Comparison of ENCODE assay signal across 20 mouse cellular contexts in genomic region chr9:29516688-29517087, GRCm38 (mm10).
DNase-seq lines count a peak whose midpoint lies in the region; ATAC-seq and TF ChIP-seq lines count a peak whose summit lies in the region.
"Had no signal": no experiment of that assay in that cellular context is flagged by ENCODE, and none has a peak within 500 bp of the region (broad histone marks: within the 10 kb centered on the region; RNA-seq: fewer than 3 reads in every experiment).

No protein-coding gene starts in this region.

- no peaks in the 10 kb centered on the region for H3K79me2 ChIP-seq in heart, adult 2 months (replicated peaks; ENCODE audit: control insufficient read depth, insufficient read depth, low read length)

- no peak overlapping the region for H3K27ac ChIP-seq in hindbrain, embryonic 12.5 days
- H3K27ac ChIP-seq in hindbrain, embryonic 11.5 days (ENCODE audit: low read depth, low read length), result no peak overlapping the region
- H3K27ac ChIP-seq in cerebellum, adult 2 months (ENCODE audit: insufficient read depth, low read length), result no peak overlapping the region
- no peak overlapping the region for H3K27ac ChIP-seq in hindbrain, embryonic 14.5 days
- no peak overlapping the region for H3K27ac ChIP-seq in heart, embryonic 10.5 days
- H3K27ac ChIP-seq in heart, adult 2 months, result no peak overlapping the region

- H3K9me3 ChIP-seq in hindbrain, embryonic 12.5 days (replicated peaks), result no peaks in the 10 kb centered on the region
- H3K9me3 ChIP-seq in hindbrain, embryonic 11.5 days (ENCODE audit: control insufficient read depth, low read length), result no peaks in the 10 kb centered on the region
- H3K9me3 ChIP-seq in hindbrain, embryonic 14.5 days (ENCODE audit: control insufficient read depth, low read length), result no peaks in the 10 kb centered on the region
- no peaks in the 10 kb centered on the region for H3K9me3 ChIP-seq in heart, embryonic 10.5 days

- H3K4me3 ChIP-seq in hindbrain, embryonic 12.5 days, result no peak overlapping the region
- H3K4me3 ChIP-seq in hindbrain, embryonic 11.5 days (ENCODE audit: low read depth, low read length), result no peak overlapping the region
- H3K4me3 ChIP-seq in cerebellum, adult 2 months (replicated peaks; ENCODE audit: insufficient read depth, low read depth, low read length), result no peak overlapping the region
- H3K4me3 ChIP-seq in hindbrain, embryonic 14.5 days (replicated peaks; ENCODE audit: low read length), result no peak overlapping the region
- H3K4me3 ChIP-seq in heart, embryonic 10.5 days, result no peak overlapping the region
- H3K4me3 ChIP-seq in heart, adult 2 months, result no peak overlapping the region

- no peak for TF ChIP-seq EP300 in heart, adult 2 months (IDR thresholded peaks at IDR 0.05; ENCODE audit: insufficient read depth, low read depth, low read length)

- WGBS in hindbrain, embryonic 12.5 days, result 59% methylated on average over 2 of the region's 2 CpGs
- WGBS in hindbrain, embryonic 11.5 days, result 81% methylated on average over 2 of the region's 2 CpGs
- 79% methylated on average over 2 of the region's 2 CpGs for WGBS in cerebellum, adult 2 months
- WGBS in hindbrain, embryonic 14.5 days, result 49% methylated on average over 2 of the region's 2 CpGs
- 77% methylated on average over 2 of the region's 2 CpGs for WGBS in heart, embryonic 10.5 days
- 66% methylated on average over 2 of the region's 2 CpGs for WGBS in heart, adult 2 months

- H3K36me3 ChIP-seq in hindbrain, embryonic 12.5 days, result no peaks in the 10 kb centered on the region
- H3K36me3 ChIP-seq in hindbrain, embryonic 11.5 days (ENCODE audit: control insufficient read depth, insufficient read depth, low read length), result no peaks in the 10 kb centered on the region
- no peaks in the 10 kb centered on the region for H3K36me3 ChIP-seq in hindbrain, embryonic 14.5 days (replicated peaks; ENCODE audit: control insufficient read depth, insufficient read depth)
- no peaks in the 10 kb centered on the region for H3K36me3 ChIP-seq in heart, embryonic 10.5 days
- no peaks in the 10 kb centered on the region for H3K36me3 ChIP-seq in heart, adult 2 months (ENCODE audit: control insufficient read depth, insufficient read depth, low read length)

- no peak overlapping the region for H3K9ac ChIP-seq in hindbrain, embryonic 12.5 days
- H3K9ac ChIP-seq in hindbrain, embryonic 11.5 days (ENCODE audit: low read depth, low read length), result no peak overlapping the region
- H3K9ac ChIP-seq in hindbrain, embryonic 14.5 days, result no peak overlapping the region
- no peak overlapping the region for H3K9ac ChIP-seq in heart, adult 2 months (ENCODE audit: low read depth, low read length)

- intact Hi-C loops in heart, adult 2 months (cut with DNase I), result no loop called here

- no peak overlapping the region for H3K4me2 ChIP-seq in hindbrain, embryonic 12.5 days (replicated peaks)
- H3K4me2 ChIP-seq in hindbrain, embryonic 11.5 days (replicated peaks; ENCODE audit: low read depth, low read length), result no peak overlapping the region
- no peak overlapping the region for H3K4me2 ChIP-seq in hindbrain, embryonic 14.5 days (replicated peaks)
- H3K4me2 ChIP-seq: heart, embryonic 11.5 days; midbrain, embryonic 11.5 days had no signal

- TF ChIP-seq CTCF in cerebellum, adult 2 months (IDR thresholded peaks at IDR 0.05; ENCODE audit: borderline replicate concordance, insufficient read depth, low read depth, low read length), result no peak
- no peak for TF ChIP-seq CTCF in heart, adult 2 months (IDR thresholded peaks at IDR 0.05)

- 0 out of 2 replicates have a peak, but pooled peaks cover 5% of the 10 kb centered on the region for H3K4me1 ChIP-seq in hindbrain, embryonic 12.5 days
- H3K4me1 ChIP-seq in hindbrain, embryonic 11.5 days (replicated peaks; ENCODE audit: control insufficient read depth, insufficient read depth, low read length), result no peaks in the 10 kb centered on the region
- peaks cover 26% of the 10 kb centered on the region for H3K4me1 ChIP-seq in cerebellum, adult 2 months (ENCODE audit: control insufficient read depth, insufficient read depth, low read length)
- H3K4me1 ChIP-seq in hindbrain, embryonic 14.5 days (replicated peaks; ENCODE audit: control insufficient read depth, insufficient read depth, low read length), result 0 out of 2 replicates have a peak, but pooled peaks cover 4% of the 10 kb centered on the region
- H3K4me1 ChIP-seq in heart, embryonic 10.5 days, result no peaks in the 10 kb centered on the region
- no peaks in the 10 kb centered on the region for H3K4me1 ChIP-seq in heart, adult 2 months (ENCODE audit: control insufficient read depth, insufficient read depth, low read length)

- ATAC-seq in hindbrain, embryonic 12.5 days (ENCODE audit: low FRiP score), result peak; percentile 38; the same call in 1 of the 2 replicates
- ATAC-seq in hindbrain, embryonic 11.5 days (ENCODE audit: low FRiP score), result no peak
- peak; percentile 51; the same call in 1 of the 2 replicates for ATAC-seq in hindbrain, embryonic 14.5 days (ENCODE audit: low FRiP score)
- ATAC-seq: activated CD4-positive, CD25-positive, alpha-beta regulatory T cell, adult 4 months; Patski had no signal

- no peak for DNase-seq in hindbrain, embryonic 11.5 days (ENCODE audit: low spot score)
- DNase-seq in adrenal gland, postnatal 25 days, result peak; percentile 36
- peak; percentile 49 to 61 for DNase-seq in cerebellum, adult 2 months
- DNase-seq in hindbrain, embryonic 14.5 days (ENCODE audit: low spot score), result no peak
- DNase-seq in heart, embryonic 10.5 days (ENCODE audit: low spot score), result no peak
- DNase-seq in heart, adult 2 months, result no peak
- DNase-seq: B cell, adult 2 months; gastrocnemius, postnatal 25 days; heart, postnatal 14 days; kidney, adult 9 months; kidney, postnatal 4 days; lung, adult 2 months; lung, postnatal 4 days; spleen, adult 18-20 months; thymus, adult 18-20 months had no signal

- H3K27me3 ChIP-seq in hindbrain, embryonic 12.5 days, result peaks cover 4% of the 10 kb centered on the region; the same call in 1 of the 2 replicates
- H3K27me3 ChIP-seq in hindbrain, embryonic 11.5 days (ENCODE audit: control insufficient read depth, insufficient read depth, low read length), result no peaks in the 10 kb centered on the region
- H3K27me3 ChIP-seq in cerebellum, adult 2 months (ENCODE audit: control insufficient read depth, insufficient read depth, low read length), result no peaks in the 10 kb centered on the region
- H3K27me3 ChIP-seq in hindbrain, embryonic 14.5 days (ENCODE audit: control insufficient read depth, insufficient read depth, low read length), result no peaks in the 10 kb centered on the region
- H3K27me3 ChIP-seq in heart, embryonic 10.5 days (ENCODE audit: insufficient read depth, poor library complexity, severe bottlenecking), result no peaks in the 10 kb centered on the region
- H3K27me3 ChIP-seq in heart, adult 2 months (ENCODE audit: control insufficient read depth, insufficient read depth, low read length), result no peaks in the 10 kb centered on the region

- TF ChIP-seq POLR2A in cerebellum, adult 2 months (IDR thresholded peaks at IDR 0.05; ENCODE audit: borderline replicate concordance, insufficient read depth, low read length), result no peak
- TF ChIP-seq POLR2A in heart, adult 2 months (IDR thresholded peaks at IDR 0.05; ENCODE audit: insufficient read depth, low read depth, low read length), result no peak

Comparison
In these comparisons a context has a peak if more than half of its experiments do, and no peak if none do; other contexts are left out.
1. DNase-seq: peak in adrenal gland, postnatal 25 days (single experiment) and cerebellum, adult 2 months (2 of 2); none in hindbrain, embryonic 11.5 days (single experiment), hindbrain, embryonic 14.5 days (single experiment), heart, embryonic 10.5 days (single experiment) and heart, adult 2 months (0 of 2).